Comparison of ENCODE assay signal across 7 mouse cellular contexts in genomic region chr10:93812774-93813415, GRCm38 (mm10). TPM values are rescaled to one million over a fixed set of nuclear protein-coding genes. Genes with fewer than 3 reads are reported as not detected.
A peak's percentile ranks its signal among the peaks of the same experiment; 100 is the strongest.
DNase-seq lines count a peak whose midpoint lies in the region; ATAC-seq lines count a peak whose summit lies in the region.

No protein-coding gene starts in this region.

- intact Hi-C loops in left cerebral cortex, postnatal 10 days (cut with DNase I), result loop anchor here (2.0 to 5.0 kb wide), 2 partner anchors 201 to 220 kb away; no protein-coding TSS in a partner anchor

- ATAC-seq in inflammation-experienced regulatory T-cells, adult 6 months, result peak; percentile 25
- peak; percentile 74 for ATAC-seq in megakaryocyte progenitor cell, adult 5-6 weeks (replicated peaks; ENCODE audit: poor library complexity)

- DNase-seq in R1 (ENCODE audit: low read depth, low spot score), result peak; percentile 72
- DNase-seq in cerebellum, postnatal 10 days, result peak; percentile 92 to 95
- DNase-seq in frontal cortex, postnatal 14 days (ENCODE audit: low spot score in 2 of 2), result peak; percentile 41 to 83
- peak; percentile 72 to 73 for DNase-seq in left cerebral cortex, postnatal 10 days (ENCODE audit: extremely low spot score in 1 of 2, low spot score in 2 of 2)
- DNase-seq in right cerebral cortex, postnatal 36 days (ENCODE audit: low spot score in 2 of 2), result peak; percentile 47 to 53

RNA-seq across cellular contexts. Expression of gene Usp44, which starts 18.5 kb away (rescaled TPM):
- under 1 TPM; 0.24 to 0.65 (median 0.31) TPM for polyA plus RNA-seq in inflammation-experienced regulatory T-cells, adult 6 months (2017; shearing (Covaris generic))
- total RNA-seq in left cerebral cortex, postnatal 10 days (2021), result not detected
- total RNA-seq in megakaryocyte progenitor cell, adult 5-6 weeks (2015), result 1.3 and 1.8 TPM in 2 replicates
- total RNA-seq in megakaryocyte progenitor cell, adult 5-6 weeks (2017), result 2.2 and 2.7 TPM in 2 replicates

Comparison
In these comparisons a context has a peak if more than half of its experiments do, and no peak if none do; other contexts are left out.
1. Peak in every context shown above with its lines: DNase-seq and ATAC-seq.